Mouse (Mus musculus) myocyte (in vitro differentiated cells): Measurements from ENCODE around the gene Ptprd.

Source experiments
- CEBPB ChIP-seq: IDR thresholded peaks from 2 replicates; pipeline ENCODE4 v1.6.1; 2011; ENCODE audit warnings: mild to moderate bottlenecking, moderate library complexity; ENCODE audit not compliant: poor library complexity, insufficient read depth, severe bottlenecking
- E2F4 ChIP-seq: IDR thresholded peaks from one replicate; pipeline ENCODE4 v1.6.1; 2011; ENCODE audit warnings: mild to moderate bottlenecking, control low read depth, moderate library complexity; ENCODE audit not compliant: insufficient read depth
- MAX ChIP-seq: IDR thresholded peaks from one replicate; pipeline ENCODE4 v1.6.1; 2011; ENCODE audit warnings: low read depth, mild to moderate bottlenecking, control low read depth
- MYOD1 ChIP-seq, 3 experiments: IDR thresholded peaks; one replicate each; pipeline ENCODE4 v1.6.1; 2011; ENCODE audit warnings: control low read depth in 2 of 3, low read depth in 2 of 3, mild to moderate bottlenecking in 2 of 3, moderate library complexity in 1 of 3; ENCODE audit not compliant: insufficient read length in 2 of 3, control insufficient read depth in 1 of 3
- MYOG ChIP-seq, 3 experiments: IDR thresholded peaks; one replicate each; pipeline ENCODE4 v1.6.1; 2011; ENCODE audit warnings: control low read depth in 2 of 3, low read depth in 2 of 3, mild to moderate bottlenecking in 2 of 3; ENCODE audit not compliant: insufficient read length in 2 of 3, control insufficient read depth in 1 of 3, insufficient read depth in 1 of 3
- POLR2A ChIP-seq: IDR thresholded peaks from one replicate; pipeline ENCODE4 v1.6.1; 2011; ENCODE audit warnings: low read depth, mild to moderate bottlenecking, control low read depth, moderate library complexity; ENCODE audit not compliant: insufficient read length
- POLR2AphosphoS2 ChIP-seq: IDR thresholded peaks from one replicate; pipeline ENCODE4 v1.6.1; 2011; ENCODE audit warnings: low read depth, control low read depth; ENCODE audit not compliant: insufficient read length
- REST ChIP-seq: IDR thresholded peaks from one replicate; pipeline ENCODE4 v1.6.1; 2011; ENCODE audit warnings: mild to moderate bottlenecking, control low read depth, moderate library complexity; ENCODE audit not compliant: insufficient read depth, insufficient read length
- SRF ChIP-seq: IDR thresholded peaks from one replicate; pipeline ENCODE4 v1.6.1; 2011; ENCODE audit warnings: low read depth; ENCODE audit not compliant: control insufficient read depth, insufficient read length
- TCF12 ChIP-seq: IDR thresholded peaks from one replicate; pipeline ENCODE4 v1.6.1; 2011; ENCODE audit warnings: mild to moderate bottlenecking, control low read depth; ENCODE audit not compliant: poor library complexity, insufficient read depth, severe bottlenecking
- USF1 ChIP-seq: IDR thresholded peaks from one replicate; pipeline ENCODE4 v1.6.1; 2011; ENCODE audit warnings: low read depth, mild to moderate bottlenecking, control low read depth, moderate library complexity

DNA sequence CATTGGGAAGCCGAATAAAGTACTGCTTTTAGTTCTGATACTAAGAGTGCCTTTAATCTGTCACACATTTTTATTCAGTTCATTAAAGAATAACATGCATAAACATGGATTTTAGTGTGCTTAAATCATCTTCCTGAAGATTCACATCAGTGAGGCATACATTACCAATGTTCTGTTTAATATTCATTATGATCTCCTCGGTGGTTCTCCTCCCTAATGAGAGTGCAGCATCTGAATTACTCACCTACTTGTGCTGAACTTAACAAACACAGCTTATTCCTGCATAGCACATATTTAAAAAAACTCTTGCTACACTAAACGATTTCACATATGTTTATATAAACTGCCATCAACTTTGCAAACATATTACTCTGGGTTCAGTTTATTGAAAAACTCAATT, 698.7 kb downstream of the Ptprd start:
- TF ChIP-seq POLR2A (no peak), USF1 (no peak), MYOG (IDR thresholded peaks at IDR 0.05; ENCODE audit: control insufficient read depth in 1 of 3, insufficient read depth in 1 of 3, insufficient read length in 2 of 3, low read depth in 2 of 3) (no peak), MAX (no peak), REST (no peak), MYOD1 (IDR thresholded peaks at IDR 0.05; ENCODE audit: control insufficient read depth in 1 of 3, insufficient read length in 2 of 3, low read depth in 2 of 3) (no peak), CEBPB (no peak), POLR2AphosphoS2 (no peak), TCF12 (no peak), E2F4 (no peak), SRF (no peak)
